Mouse (Mus musculus): ENCODE data around the gene Rnf224. TPM values are rescaled to one million over a fixed set of nuclear protein-coding genes. Genes with fewer than 3 reads are reported as not detected.

Rnf224 gene
- polyA plus RNA-seq, 1 experiment from 2014 or later: 0.10 TPM

GRCm38 (mm10) chr2:25197946-25198345 lies 38.6 kb downstream of the Rnf224 start:
- H3K27me3 ChIP-seq (replicated peaks): peaks cover 9% of the 10 kb centered on the region
- peaks cover 53% of the 10 kb centered on the region for H3K4me1 ChIP-seq
- H3K9me3 ChIP-seq (replicated peaks): no peaks in the 10 kb centered on the region
- H3K36me3 ChIP-seq: peaks cover 49% of the 10 kb centered on the region
- peak overlapping the region; percentile 84; the same call in 1 of the 2 replicates for H3K27ac ChIP-seq
- H3K9ac ChIP-seq: no peak overlapping the region
- no peak for ATAC-seq
- H3K4me3 ChIP-seq: no peak overlapping the region
- H3K4me2 ChIP-seq: no peak overlapping the region

GRCm38 (mm10) chr2:25197191-25197590 lies 39.4 kb downstream of the Rnf224 start:
- Histone ChIP-seq H3K4me3 (peak overlapping the region; percentile 59; the same call in 1 of the 2 replicates), H3K27me3 (replicated peaks) (peaks cover 9% of the 10 kb centered on the region), H3K36me3 (peaks cover 41% of the 10 kb centered on the region), H3K27ac (peak overlapping the region; percentile 84), H3K9ac (peak overlapping the region; percentile 71; the same call in 1 of the 2 replicates), H3K4me2 (peak overlapping the region; percentile 85), H3K9me3 (replicated peaks) (no peaks in the 10 kb centered on the region), H3K4me1 (peaks cover 55% of the 10 kb centered on the region)
- ATAC-seq: no peak
- WGBS (ENCODE audit: insufficient replicate concordance): 12% methylated on average over 2 of the region's 2 CpGs

- Histone ChIP-seq H3K4me1 (peaks cover 55% of the 10 kb centered on the region), H3K27ac (peak within 1 kb of the TSS; percentile 84), H3K9ac (peak within 1 kb of the TSS; percentile 71), H3K36me3 (peaks cover 33% of the 10 kb centered on the region), H3K27me3 (replicated peaks) (peaks cover 9% of the 10 kb centered on the region), H3K4me3 (peak within 1 kb of the TSS; percentile 59), H3K9me3 (replicated peaks) (no peaks in the 10 kb centered on the region), H3K4me2 (peak within 1 kb of the TSS; percentile 85)
- WGBS (ENCODE audit: insufficient replicate concordance): 2% methylated on average over 8 of the region's 8 CpGs
- peak; percentile 66 for ATAC-seq
These were observed 40.2 kb downstream of the Rnf224 start, which contains the start of gene Tor4a for GRCm38 (mm10) chr2:25196172-25196954. Gene Tor4a (minus strand): TSS chr2:25196886.

- Histone ChIP-seq H3K4me2 (peak overlapping the region; percentile 85), H3K9ac (peak overlapping the region; percentile 71), H3K27ac (peak overlapping the region; percentile 84), H3K4me3 (peak overlapping the region; percentile 59), H3K27me3 (replicated peaks) (peaks cover 9% of the 10 kb centered on the region), H3K36me3 (peaks cover 24% of the 10 kb centered on the region), H3K4me1 (peaks cover 55% of the 10 kb centered on the region), H3K9me3 (replicated peaks) (no peaks in the 10 kb centered on the region)
- 5% methylated on average over 55 of the region's 55 CpGs for WGBS (ENCODE audit: insufficient replicate concordance)
- ATAC-seq: peak; percentile 62
These were observed 41.1 kb downstream of the Rnf224 start for GRCm38 (mm10) chr2:25195211-25196156.

GRCm38 (mm10) chr2:25194486-25195171 lies 42.0 kb downstream of the Rnf224 start:
- Histone ChIP-seq H3K36me3 (peaks cover 16% of the 10 kb centered on the region), H3K27me3 (replicated peaks) (peaks cover 9% of the 10 kb centered on the region), H3K9me3 (replicated peaks) (no peaks in the 10 kb centered on the region), H3K4me1 (peaks cover 55% of the 10 kb centered on the region), H3K4me2 (peak overlapping the region; percentile 85), H3K4me3 (peak overlapping the region; percentile 59), H3K9ac (peak overlapping the region; percentile 71), H3K27ac (peak overlapping the region; percentile 84)
- 38% methylated on average over 17 of the region's 17 CpGs for WGBS (ENCODE audit: insufficient replicate concordance)
- no peak for ATAC-seq

- Histone ChIP-seq H3K4me3 (0 out of 2 replicates have a peak overlapping the region, but pooled peaks have one; percentile 59), H3K27ac (peak overlapping the region; percentile 84)
These were observed 42.6 kb downstream of the Rnf224 start for GRCm38 (mm10) chr2:25194006-25194405.

GRCm38 (mm10) chr2:25193330-25193770 lies 43.2 kb downstream of the Rnf224 start:
- Histone ChIP-seq H3K4me3 (peak overlapping the region; percentile 59; the same call in 1 of the 2 replicates), H3K27me3 (replicated peaks) (peaks cover 9% of the 10 kb centered on the region), H3K4me1 (peaks cover 55% of the 10 kb centered on the region), H3K27ac (peak overlapping the region; percentile 84; the same call in 1 of the 2 replicates), H3K36me3 (peaks cover 3% of the 10 kb centered on the region), H3K9ac (no peak overlapping the region), H3K4me2 (peak overlapping the region; percentile 85), H3K9me3 (replicated peaks) (no peaks in the 10 kb centered on the region)
- 2% methylated on average over 6 of the region's 6 CpGs for WGBS (ENCODE audit: insufficient replicate concordance)
- peak; percentile 40 for ATAC-seq

More at GRCm38 (mm10) chr2:25194006-25194405, 42.6 kb downstream of the Rnf224 start:
- Histone ChIP-seq H3K4me1 (peaks cover 55% of the 10 kb centered on the region), H3K27me3 (replicated peaks) (peaks cover 9% of the 10 kb centered on the region), H3K36me3 (peaks cover 9% of the 10 kb centered on the region), H3K9me3 (replicated peaks) (no peaks in the 10 kb centered on the region), H3K9ac (peak overlapping the region; percentile 71; the same call in 1 of the 2 replicates), H3K4me2 (peak overlapping the region; percentile 85)
- no peak for ATAC-seq
- WGBS (ENCODE audit: insufficient replicate concordance): 38% methylated on average over 5 of the region's 5 CpGs

- Histone ChIP-seq H3K27me3 (replicated peaks) (peaks cover 51% of the 10 kb centered on the region), H3K9ac (no peak overlapping the region), H3K4me1 (peaks cover 20% of the 10 kb centered on the region), H3K4me3 (no peak overlapping the region), H3K9me3 (replicated peaks) (no peaks in the 10 kb centered on the region), H3K27ac (no peak overlapping the region), H3K4me2 (no peak overlapping the region), H3K36me3 (no peaks in the 10 kb centered on the region)
- no peak for ATAC-seq
- 73% methylated on average over 6 of the region's 6 CpGs for WGBS (ENCODE audit: insufficient replicate concordance)
These were observed 48.7 kb downstream of the Rnf224 start for GRCm38 (mm10) chr2:25187841-25188240.

GRCm38 (mm10) chr2:25186575-25186930 lies 50.0 kb downstream of the Rnf224 start:
- ATAC-seq: no peak
- H3K9me3 ChIP-seq (replicated peaks): no peaks in the 10 kb centered on the region
- H3K27ac ChIP-seq: no peak overlapping the region
- H3K4me3 ChIP-seq: peak overlapping the region; percentile 53
- H3K4me2 ChIP-seq: peak overlapping the region; percentile 82
- H3K36me3 ChIP-seq: no peaks in the 10 kb centered on the region
- peaks cover 62% of the 10 kb centered on the region for H3K27me3 ChIP-seq (replicated peaks)
- H3K4me1 ChIP-seq: peaks cover 32% of the 10 kb centered on the region
- WGBS (ENCODE audit: insufficient replicate concordance): 37% methylated on average over 5 of the region's 5 CpGs
- H3K9ac ChIP-seq: no peak overlapping the region

GRCm38 (mm10) chr2:25185625-25186574 lies 50.7 kb downstream of the Rnf224 start:
- Histone ChIP-seq H3K9me3 (replicated peaks) (no peaks in the 10 kb centered on the region), H3K27ac (0 out of 2 replicates have a peak overlapping the region, but pooled peaks have one; percentile 32), H3K9ac (peak overlapping the region; percentile 61), H3K4me3 (peak overlapping the region; percentile 53), H3K27me3 (replicated peaks) (peaks cover 69% of the 10 kb centered on the region), H3K36me3 (no peaks in the 10 kb centered on the region), H3K4me1 (peaks cover 38% of the 10 kb centered on the region), H3K4me2 (peak overlapping the region; percentile 82)
- peak; percentile 31 for ATAC-seq
- 2% methylated on average over 64 of the region's 64 CpGs for WGBS (ENCODE audit: insufficient replicate concordance)

All from liver, embryonic 12.5 days (tissue).